ENCODE assay signal across 7 mouse cellular contexts in the genomic region with DNA sequence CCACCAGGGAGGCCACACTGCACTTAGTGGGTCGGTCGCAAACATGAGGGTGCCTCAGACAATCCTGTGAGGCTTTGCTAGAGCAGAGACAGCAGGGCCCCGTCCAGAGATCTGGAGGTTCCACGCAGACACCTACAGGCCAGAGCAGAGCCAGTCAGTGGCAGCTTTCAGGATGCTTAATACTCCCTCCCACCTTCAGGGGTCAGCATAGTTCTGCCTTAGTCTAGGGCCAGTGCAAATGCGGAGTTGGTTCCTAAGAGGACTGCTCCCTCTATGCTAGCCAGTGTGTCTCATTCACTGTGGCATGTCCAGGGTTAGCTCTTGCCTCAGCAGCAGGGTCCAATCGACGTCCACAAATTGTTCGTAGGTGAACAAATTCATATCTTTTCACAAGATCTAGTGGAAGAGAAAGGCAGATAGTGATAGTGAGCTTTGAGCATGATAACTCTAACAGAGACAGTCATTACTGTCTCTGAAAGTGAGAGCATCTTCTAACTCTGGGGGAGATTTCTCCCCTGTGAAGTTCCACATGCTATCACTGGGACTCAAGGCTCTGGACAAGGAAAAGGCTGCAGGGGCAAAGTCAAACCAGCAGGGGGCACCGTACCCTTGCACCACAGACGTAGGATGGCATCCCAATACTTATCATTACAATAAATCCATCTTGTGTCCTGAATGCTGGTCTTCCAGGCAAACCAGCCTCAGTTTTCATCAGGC. TPM values are rescaled to one million over a fixed set of nuclear protein-coding genes. Genes with fewer than 3 reads are reported as not detected.
DNase-seq lines count a peak whose midpoint lies in the region; ATAC-seq and TF ChIP-seq lines count a peak whose summit lies in the region.

No protein-coding gene starts in this region.

- no peaks in the 10 kb centered on the region for H3K9me3 ChIP-seq in embryonic facial prominence, embryonic 11.5 days (replicated peaks; ENCODE audit: control insufficient read depth, low read length)
- H3K9me3 ChIP-seq in limb, embryonic 12.5 days, result peaks cover 10% of the 10 kb centered on the region
- no peaks in the 10 kb centered on the region for H3K9me3 ChIP-seq in midbrain, embryonic 15.5 days

- 26% methylated on average over 10 of the region's 10 CpGs for WGBS in embryonic facial prominence, embryonic 11.5 days
- 31% methylated on average over 10 of the region's 10 CpGs for WGBS in kidney, adult 2 months
- whole genome bisulfite sequencing in limb, embryonic 12.5 days, result 34% methylated on average over 10 of the region's 10 CpGs
- 38% methylated on average over 10 of the region's 10 CpGs for WGBS in midbrain, embryonic 15.5 days
- 36% methylated on average over 10 of the region's 10 CpGs for WGBS in spleen, adult 2 months

- ATAC-seq in embryonic facial prominence, embryonic 11.5 days (replicated peaks; ENCODE audit: insufficient number of reproducible peaks, low FRiP score, low TSS enrichment, low read depth), result peak; percentile 87
- peak; percentile 79; the same call in 1 of the 2 replicates for ATAC-seq in limb, embryonic 12.5 days (ENCODE audit: insufficient number of reproducible peaks, insufficient read depth, low FRiP score, low TSS enrichment, low read depth)
- peak; percentile 92 for ATAC-seq in midbrain, embryonic 15.5 days (replicated peaks)

- H3K27ac ChIP-seq in embryonic facial prominence, embryonic 11.5 days (replicated peaks; ENCODE audit: low read depth, low read length), result no peak overlapping the region
- H3K27ac ChIP-seq in kidney, adult 2 months (ENCODE audit: insufficient read depth, low read depth, low read length), result no peak overlapping the region
- no peak overlapping the region for H3K27ac ChIP-seq in limb, embryonic 12.5 days
- no peak overlapping the region for H3K27ac ChIP-seq in midbrain, embryonic 15.5 days
- no peak overlapping the region for H3K27ac ChIP-seq in spleen, adult 2 months (ENCODE audit: insufficient read depth, low read length)

- TF ChIP-seq CTCF in kidney, adult 2 months (conservative IDR thresholded peaks at IDR 0.05; ENCODE audit: insufficient read depth, insufficient read length, low read depth, low read length), result peak; percentile 98
- TF ChIP-seq CTCF in spleen, adult 2 months (IDR thresholded peaks at IDR 0.05; ENCODE audit: extremely low read depth, insufficient read depth, insufficient read length, insufficient replicate concordance), result peak; percentile 80; the same call in 1 of the 2 replicates

- H3K27me3 ChIP-seq in embryonic facial prominence, embryonic 11.5 days (ENCODE audit: control insufficient read depth, insufficient read depth, low read length), result no peaks in the 10 kb centered on the region
- H3K27me3 ChIP-seq in kidney, adult 2 months (replicated peaks; ENCODE audit: control insufficient read depth, insufficient read depth, low read length), result no peaks in the 10 kb centered on the region
- peaks cover 4% of the 10 kb centered on the region; the same call in 1 of the 2 replicates for H3K27me3 ChIP-seq in limb, embryonic 12.5 days
- 0 out of 2 replicates have a peak, but pooled peaks cover 3% of the 10 kb centered on the region for H3K27me3 ChIP-seq in midbrain, embryonic 15.5 days (replicated peaks)
- H3K27me3 ChIP-seq in spleen, adult 2 months (ENCODE audit: control insufficient read depth, insufficient read depth, low read length), result no peaks in the 10 kb centered on the region

- no peak overlapping the region for H3K4me3 ChIP-seq in embryonic facial prominence, embryonic 11.5 days (ENCODE audit: low read depth, low read length)
- no peak overlapping the region for H3K4me3 ChIP-seq in kidney, adult 2 months (ENCODE audit: insufficient read depth, low read depth, low read length)
- no peak overlapping the region for H3K4me3 ChIP-seq in limb, embryonic 12.5 days (replicated peaks)
- no peak overlapping the region for H3K4me3 ChIP-seq in midbrain, embryonic 15.5 days
- H3K4me3 ChIP-seq in spleen, adult 2 months (ENCODE audit: extremely low read depth, insufficient read depth, insufficient read length), result no peak overlapping the region

- no peak overlapping the region for H3K9ac ChIP-seq in embryonic facial prominence, embryonic 11.5 days (replicated peaks; ENCODE audit: low read length)
- no peak overlapping the region for H3K9ac ChIP-seq in limb, embryonic 12.5 days (replicated peaks)
- H3K9ac ChIP-seq in midbrain, embryonic 15.5 days, result no peak overlapping the region

- TF ChIP-seq POLR2A in kidney, adult 2 months (IDR thresholded peaks at IDR 0.05; ENCODE audit: low read depth, low read length), result no peak
- TF ChIP-seq POLR2A in spleen, adult 2 months (IDR thresholded peaks at IDR 0.05; ENCODE audit: low read depth, low read length), result no peak

- DNase-seq in adrenal gland, postnatal 14 days, result peak; percentile 88
- DNase-seq in embryonic facial prominence, embryonic 11.5 days (ENCODE audit: low spot score), result peak; percentile 90
- peak; percentile 82 to 93 for DNase-seq in heart, adult 18-20 months
- DNase-seq in kidney, adult 2 months, result peak; percentile 88
- peak; percentile 49 to 66 for DNase-seq in spleen, adult 2 months (ENCODE audit: low read depth in 1 of 2, low spot score in 2 of 2)

- H3K36me3 ChIP-seq in embryonic facial prominence, embryonic 11.5 days (replicated peaks; ENCODE audit: control insufficient read depth, insufficient read depth, low read depth, low read length), result no peaks in the 10 kb centered on the region
- H3K36me3 ChIP-seq in kidney, adult 2 months (ENCODE audit: control insufficient read depth, insufficient read depth, low read length), result no peaks in the 10 kb centered on the region
- H3K36me3 ChIP-seq in limb, embryonic 12.5 days, result no peaks in the 10 kb centered on the region
- H3K36me3 ChIP-seq in midbrain, embryonic 15.5 days (replicated peaks), result no peaks in the 10 kb centered on the region
- H3K36me3 ChIP-seq in spleen, adult 2 months (ENCODE audit: control insufficient read depth, insufficient read depth, low read length), result no peaks in the 10 kb centered on the region

- H3K4me1 ChIP-seq in embryonic facial prominence, embryonic 11.5 days (ENCODE audit: control insufficient read depth, insufficient read depth, low read length), result no peaks in the 10 kb centered on the region
- H3K4me1 ChIP-seq in kidney, adult 2 months (ENCODE audit: control insufficient read depth, insufficient read depth, low read length), result no peaks in the 10 kb centered on the region
- H3K4me1 ChIP-seq in limb, embryonic 12.5 days (replicated peaks), result 0 out of 2 replicates have a peak, but pooled peaks cover 3% of the 10 kb centered on the region
- no peaks in the 10 kb centered on the region for H3K4me1 ChIP-seq in midbrain, embryonic 15.5 days
- no peaks in the 10 kb centered on the region for H3K4me1 ChIP-seq in spleen, adult 2 months (ENCODE audit: control insufficient read depth, insufficient read depth, insufficient read length)

- H3K4me2 ChIP-seq in embryonic facial prominence, embryonic 11.5 days (ENCODE audit: low read depth, low read length), result no peak overlapping the region
- no peak overlapping the region for H3K4me2 ChIP-seq in limb, embryonic 12.5 days
- peak overlapping the region; percentile 21; the same call in 1 of the 2 replicates for H3K4me2 ChIP-seq in midbrain, embryonic 15.5 days

RNA-seq across cellular contexts. Expression of a gene that starts 36.5 kb away (rescaled TPM):
- 23.9 and 27.7 TPM in 2 replicates for total RNA-seq in adrenal gland, postnatal 14 days (2021)
- polyA plus RNA-seq in embryonic facial prominence, embryonic 11.5 days (2014; fragmentation: Nextera tagmentation; extraction: Ambion mirVana), result 38.8 and 38.9 TPM in 2 replicates
- 10 to 100 TPM; 31.4 to 33.2 TPM for total RNA-seq in heart, adult 18-20 months (2021)
- polyA plus RNA-seq in kidney, adult 2 months (2012; rRNA removed), result 6.2 and 8.5 TPM in 2 replicates
- 33.7 and 37.3 TPM in 2 replicates for polyA plus RNA-seq in limb, embryonic 12.5 days (2016; fragmentation: Nextera tagmentation; extraction: Ambion mirVana)
- 76.2 and 80.7 TPM in 2 replicates for polyA plus RNA-seq in midbrain, embryonic 15.5 days (2015; fragmentation: Nextera tagmentation; extraction: Ambion mirVana)
- polyA plus RNA-seq in spleen, adult 2 months (2012; rRNA removed), result 2.6 and 4.4 TPM in 2 replicates

RNA-seq across cellular contexts. Expression of a gene that starts 53.0 kb away (rescaled TPM):
- total RNA-seq in adrenal gland, postnatal 14 days (2021), result 43.4 and 44.6 TPM in 2 replicates
- polyA plus RNA-seq in embryonic facial prominence, embryonic 11.5 days (2014; fragmentation: Nextera tagmentation; extraction: Ambion mirVana), result 21.4 and 22.1 TPM in 2 replicates
- total RNA-seq in heart, adult 18-20 months (2021), result 10 to 100 TPM; 20.7 to 23.6 TPM
- 72.8 and 78.8 TPM in 2 replicates for polyA plus RNA-seq in kidney, adult 2 months (2012; rRNA removed)
- polyA plus RNA-seq in limb, embryonic 12.5 days (2016; fragmentation: Nextera tagmentation; extraction: Ambion mirVana), result 17.7 and 18.6 TPM in 2 replicates
- polyA plus RNA-seq in midbrain, embryonic 15.5 days (2015; fragmentation: Nextera tagmentation; extraction: Ambion mirVana), result 35.0 and 35.9 TPM in 2 replicates
- 31.0 and 37.3 TPM in 2 replicates for polyA plus RNA-seq in spleen, adult 2 months (2012; rRNA removed)
